Mouse (Mus musculus): ENCODE measurements around the gene Zc3hc1.

DNA sequence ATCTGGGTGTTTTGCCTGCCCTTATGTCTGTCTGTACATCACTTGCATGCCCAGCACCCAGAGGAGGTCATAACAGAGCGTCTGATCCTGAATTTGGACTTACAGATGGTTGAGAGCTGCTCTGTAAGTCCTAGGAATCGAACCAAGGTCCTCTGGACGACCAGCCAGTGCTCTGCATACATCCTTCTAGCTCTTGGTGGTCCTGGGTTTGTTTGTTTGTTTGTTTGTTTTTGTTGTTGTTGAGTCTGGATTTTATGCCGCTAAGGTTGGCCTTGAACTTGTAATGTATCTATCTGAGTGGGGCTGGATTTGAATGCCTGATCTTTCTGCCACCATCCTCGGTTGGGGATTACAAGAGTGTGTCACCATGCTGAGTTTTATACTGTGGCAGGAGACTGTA is 9.3 kb upstream of the Zc3hc1 start:
- TF ChIP-seq EP300 (IDR thresholded peaks at IDR 0.05) (no peak), CTCF (IDR thresholded peaks at IDR 0.05) (no peak)
